Mouse (Mus musculus) testis, adult 2 months (tissue): ENCODE data around the gene Gm20388.

Experiments used
- CTCF ChIP-seq: fragments of 200-500 bp; IDR thresholded peaks from 2 replicates; pipeline ENCODE4 v1.5.1; 2012; ENCODE audit warnings: low read depth, mild to moderate bottlenecking, inconsistent platforms, low read length, moderate library complexity; ENCODE audit not compliant: control insufficient read depth, insufficient read depth, insufficient replicate concordance
- POLR2A ChIP-seq: fragments of 200-500 bp; IDR thresholded peaks from 2 replicates; pipeline ENCODE4 v1.6.1; 2012; ENCODE audit warnings: low read depth, mild to moderate bottlenecking, inconsistent platforms, low read length, moderate library complexity; ENCODE audit not compliant: control insufficient read depth

DNA sequence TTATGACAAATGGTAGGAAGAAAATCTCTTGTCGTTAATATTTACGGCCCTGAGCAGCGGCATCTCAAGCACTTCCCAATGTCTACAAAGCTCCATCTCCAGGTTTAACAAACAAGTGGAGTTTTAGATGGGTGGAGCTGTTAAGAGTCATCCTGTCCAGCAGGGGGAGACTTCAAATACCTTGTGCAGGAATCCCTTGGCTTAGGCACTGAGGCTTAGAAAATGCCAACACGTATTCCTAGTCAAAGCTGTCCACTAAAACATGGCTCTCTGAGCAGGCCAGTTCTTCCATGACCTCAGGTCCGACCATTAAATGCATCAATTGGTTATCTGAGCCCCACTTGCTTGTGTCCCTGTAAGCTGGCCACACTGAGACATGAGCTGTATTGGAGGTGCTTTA is 1697.0 kb downstream of the Gm20388 start:
- TF ChIP-seq CTCF, result no peak
- TF ChIP-seq POLR2A, result no peak
